11 mouse cellular contexts compared by ENCODE assay signal in the genomic region with DNA sequence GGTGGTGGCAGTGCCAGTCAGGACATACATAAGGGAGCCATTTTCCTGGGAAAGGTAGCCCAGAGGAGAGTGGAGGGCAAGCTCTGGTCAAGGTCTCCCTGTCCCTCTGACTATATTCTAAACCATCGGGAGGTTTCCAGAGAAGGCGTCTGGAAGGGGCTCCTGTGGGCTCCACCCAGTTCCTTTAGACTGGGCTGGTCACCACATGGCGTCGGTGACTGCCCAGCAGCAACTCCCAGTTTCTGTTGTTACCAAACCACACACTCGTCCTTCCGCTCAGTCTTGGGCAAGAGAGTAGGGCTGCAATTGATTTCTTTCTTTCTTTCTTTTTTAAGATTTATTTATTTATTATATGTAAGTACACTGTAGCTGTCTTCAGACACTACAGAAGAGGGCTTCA. TPM values are rescaled to one million over a fixed set of nuclear protein-coding genes. Genes with fewer than 3 reads are reported as not detected.
DNase-seq lines count a peak whose midpoint lies in the region; ATAC-seq and TF ChIP-seq lines count a peak whose summit lies in the region.
"Had no signal": no experiment of that assay in that cellular context is flagged by ENCODE, and none has a peak within 500 bp of the region (broad histone marks: within the 10 kb centered on the region; RNA-seq: fewer than 3 reads in every experiment).

No protein-coding gene starts in this region.

- TF ChIP-seq POLR2A in cerebellum, adult 2 months (IDR thresholded peaks at IDR 0.05; ENCODE audit: borderline replicate concordance, insufficient read depth, low read length) = no peak

- no peak overlapping the region for H3K9ac ChIP-seq in liver, embryonic 14.5 days (replicated peaks)

- no peak for ATAC-seq in liver, embryonic 14.5 days (ENCODE audit: insufficient read depth)

- no peak for TF ChIP-seq EP300 in liver, embryonic 14.5 days (IDR thresholded peaks at IDR 0.05; ENCODE audit: low read depth)

- TF ChIP-seq CTCF in cerebellum, adult 2 months (IDR thresholded peaks at IDR 0.05; ENCODE audit: borderline replicate concordance, insufficient read depth, low read depth, low read length) = no peak
- TF ChIP-seq CTCF in liver, embryonic 14.5 days (IDR thresholded peaks at IDR 0.05; ENCODE audit: low read depth) = no peak

- H3K4me3 ChIP-seq in cerebellum, adult 2 months (replicated peaks; ENCODE audit: insufficient read depth, low read depth, low read length) = peak overlapping the region; percentile 58
- no peak overlapping the region for H3K4me3 ChIP-seq in liver, embryonic 14.5 days (ENCODE audit: insufficient read depth in 1 of 2, low read depth in 2 of 2, low read length in 2 of 2)

- peak in 1 of 2 experiments; percentile 35 for DNase-seq in cerebellum, adult 2 months
- DNase-seq in cerebellum, adult 18-20 months = no peak
- peak; percentile 12 for DNase-seq in lung, postnatal 36 days
- DNase-seq in lung, postnatal 25 days (ENCODE audit: low spot score) = no peak
- DNase-seq in liver, embryonic 14.5 days (ENCODE audit: low read depth in 3 of 3, low spot score in 3 of 3) = no peak
- DNase-seq in layer of hippocampus, adult 9-11 months = no peak
- DNase-seq in left cerebral cortex, adult 8-10 months (ENCODE audit: low spot score in 2 of 2) = no peak
- no peak for DNase-seq in c-Kit-positive CD71-positive TER-119-positive erythroid progenitor cells, embryonic 14.5 days (ENCODE audit: low spot score)
- DNase-seq: gastrocnemius, adult 2 months; thymus, postnatal 25 days had no signal

- H3K36me3 ChIP-seq in liver, embryonic 14.5 days (replicated peaks; ENCODE audit: control insufficient read depth, insufficient read depth, low read depth) = no peaks in the 10 kb centered on the region

- H3K4me1 ChIP-seq in cerebellum, adult 2 months (ENCODE audit: control insufficient read depth, insufficient read depth, low read length) = peaks cover 25% of the 10 kb centered on the region
- H3K4me1 ChIP-seq in liver, embryonic 14.5 days (replicated peaks; ENCODE audit: control insufficient read depth in 2 of 2, insufficient read depth in 2 of 2, low read length in 1 of 2) = peaks cover 4 to 11% of the 10 kb centered on the region in 2 experiments; a peak in 3 of 4 replicates

- WGBS in cerebellum, adult 2 months = 53% methylated on average over 6 of the region's 6 CpGs
- WGBS in liver, embryonic 14.5 days (ENCODE audit: insufficient replicate concordance) = 54% methylated on average over 6 of the region's 6 CpGs

- no peaks in the 10 kb centered on the region for H3K27me3 ChIP-seq in cerebellum, adult 2 months (ENCODE audit: control insufficient read depth, insufficient read depth, low read length)
- H3K27me3 ChIP-seq in liver, embryonic 14.5 days (ENCODE audit: control insufficient read depth, insufficient read depth, low read length) = no peaks in the 10 kb centered on the region

- H3K4me2 ChIP-seq in liver, embryonic 14.5 days (ENCODE audit: low read depth) = peak overlapping the region; percentile 81

- peak overlapping the region; percentile 73 for H3K27ac ChIP-seq in cerebellum, adult 2 months (ENCODE audit: insufficient read depth, low read length)
- no peak overlapping the region for H3K27ac ChIP-seq in liver, embryonic 14.5 days

- H3K9me3 ChIP-seq in liver, embryonic 14.5 days (ENCODE audit: control insufficient read depth, low read length) = no peaks in the 10 kb centered on the region

RNA-seq across cellular contexts. Expression of gene Def8, which starts 20.8 kb away (rescaled TPM):
- polyA plus RNA-seq in cerebellum, adult 2 months (2012; rRNA removed) = 73.1 and 73.4 TPM in 2 replicates
- 7.1 and 8.0 TPM in 2 replicates for polyA plus RNA-seq in liver, embryonic 14.5 days (2012; rRNA removed)
- 10.5 and 12.6 TPM in 2 replicates for polyA plus RNA-seq in liver, embryonic 14.5 days (2014; fragmentation: Nextera tagmentation; extraction: Ambion mirVana)
- 10 to 100 TPM; 54.1 to 61.0 (median 57.0) TPM for total RNA-seq in left cerebral cortex, adult 8-10 months (2022)

RNA-seq across cellular contexts. Expression of gene Tubb3, which starts 32.9 kb away (rescaled TPM):
- 670 and 684 TPM in 2 replicates for polyA plus RNA-seq in cerebellum, adult 2 months (2012; rRNA removed)
- 0.70 and 3.8 TPM in 2 replicates for polyA plus RNA-seq in liver, embryonic 14.5 days (2012; rRNA removed)
- 0.29 and 0.42 TPM in 2 replicates for polyA plus RNA-seq in liver, embryonic 14.5 days (2014; fragmentation: Nextera tagmentation; extraction: Ambion mirVana)
- 100 to 1,000 TPM; 381 to 406 (median 387) TPM for total RNA-seq in left cerebral cortex, adult 8-10 months (2022)
- total RNA-seq: gastrocnemius, adult 2 months had no signal

RNA-seq across cellular contexts. Expression of gene Afg3l1, which starts 33.6 kb away (rescaled TPM):
- polyA plus RNA-seq in cerebellum, adult 2 months (2012; rRNA removed) = 28.2 and 32.5 TPM in 2 replicates
- polyA plus RNA-seq in liver, embryonic 14.5 days (2012; rRNA removed) = 11.0 and 12.6 TPM in 2 replicates
- polyA plus RNA-seq in liver, embryonic 14.5 days (2014; fragmentation: Nextera tagmentation; extraction: Ambion mirVana) = 13.4 and 13.5 TPM in 2 replicates
- total RNA-seq in left cerebral cortex, adult 8-10 months (2022) = 10 to 100 TPM; 25.2 to 33.7 (median 32.5) TPM

RNA-seq across cellular contexts. Expression of gene Mc1r, which starts 37.2 kb away (rescaled TPM):
- 0.05 and 0.06 TPM in 2 replicates for polyA plus RNA-seq in cerebellum, adult 2 months (2012; rRNA removed)
- 0.03 TPM in 2 replicates for polyA plus RNA-seq in liver, embryonic 14.5 days (2012; rRNA removed)
- polyA plus RNA-seq in liver, embryonic 14.5 days (2014; fragmentation: Nextera tagmentation; extraction: Ambion mirVana) = not detected in 2 replicates
- total RNA-seq in left cerebral cortex, adult 8-10 months (2022) = not detected
- total RNA-seq: gastrocnemius, adult 2 months had no signal
- polyA plus RNA-seq: large intestine, adult 2 months had no signal

Comparison
In these comparisons a context has a peak if more than half of its experiments do, and no peak if none do; other contexts are left out.
1. RNA of gene Tubb3, which starts 32.9 kb away (polyA plus RNA-seq): 670 to 684 TPM in cerebellum, adult 2 months; 0.29 to 3.8 TPM in liver, embryonic 14.5 days; every median in the first group is over 100 times any median in the second.